Mouse (Mus musculus) B cell, adult 62 days (primary cell): ENCODE results near the gene Rbms3. TPM values are rescaled to one million over a fixed set of nuclear protein-coding genes. Genes with fewer than 3 reads are reported as not detected.

Experiments used
- total RNA-seq: library from RNA; stranded (reverse); gene quantifications from 4 replicates; pipeline ENCODE4 v1.2.4, GENCODE M21; 2023

Rbms3 gene
- not detected in 4 replicates for total RNA-seq

GRCm38 (mm10) chr9:117629771-117630170 lies at the start of gene Rbms3:
Gene Rbms3, minus strand, starts transcription at chr9:117629913.

